Mouse (Mus musculus): Measurements from ENCODE around the gene Hyal1. TPM values are rescaled to one million over a fixed set of nuclear protein-coding genes. Genes with fewer than 3 reads are reported as not detected.
A peak's percentile ranks its signal among the peaks of the same experiment; 100 is the strongest.
"Not testable (repeated sequence)": the region's sequence is repeated elsewhere in the genome, so short reads cannot be mapped to it uniquely, and the experiment has no call there.

Gene Hyal1
- total RNA-seq, 1 experiment from 2014 or later, result 10.9 TPM

DNA sequence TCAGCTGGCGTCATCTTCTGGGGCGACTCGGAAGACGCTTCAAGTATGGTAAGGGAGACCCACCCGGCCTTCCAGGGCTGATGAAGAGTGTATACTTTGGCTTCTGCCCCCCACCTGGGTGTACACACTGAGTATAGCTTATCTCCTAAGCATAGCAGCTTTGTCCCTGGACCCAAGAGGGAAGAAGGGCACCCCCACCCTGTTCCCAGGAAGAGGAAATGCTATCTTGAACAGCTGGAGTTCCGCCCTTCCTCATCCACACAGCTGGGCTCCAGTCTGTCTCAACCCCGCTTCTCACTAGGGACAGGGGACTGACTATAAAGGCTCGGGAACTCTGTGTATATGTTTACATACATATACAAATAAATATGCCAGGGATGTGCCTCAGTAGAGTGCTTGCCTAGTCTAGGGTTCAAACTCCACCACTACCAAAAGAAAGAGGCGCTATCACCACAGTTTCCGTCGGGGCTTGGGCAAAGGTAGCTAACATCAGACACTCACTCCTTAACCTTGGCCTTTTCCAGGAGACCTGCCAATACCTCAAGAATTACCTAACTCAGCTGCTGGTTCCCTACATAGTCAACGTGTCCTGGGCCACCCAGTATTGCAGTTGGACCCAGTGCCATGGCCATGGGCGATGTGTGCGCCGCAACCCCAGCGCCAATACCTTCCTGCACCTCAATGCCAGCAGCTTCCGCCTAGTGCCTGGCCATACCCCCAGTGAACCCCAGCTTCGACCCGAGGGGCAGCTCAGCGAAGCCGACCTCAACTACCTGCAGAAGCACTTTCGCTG, 5.0 kb upstream of the Hyal1 start:
- no peak for DNase-seq

DNA sequence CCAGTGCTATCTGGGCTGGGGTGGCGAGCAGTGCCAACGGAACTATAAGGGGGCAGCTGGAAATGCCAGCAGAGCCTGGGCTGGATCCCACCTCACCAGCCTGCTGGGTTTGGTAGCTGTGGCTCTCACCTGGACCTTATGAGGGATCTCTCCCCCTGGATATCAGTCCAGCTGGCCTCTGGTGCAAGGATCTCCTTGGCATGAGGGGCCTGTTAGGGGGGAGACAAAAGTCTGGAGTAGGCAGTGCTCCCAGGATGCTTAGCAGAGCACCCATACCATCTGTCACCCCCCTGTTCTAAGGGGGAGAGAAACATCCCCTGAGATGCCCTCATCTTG, 4.4 kb upstream of the Hyal1 start:
- no peak for DNase-seq

DNA sequence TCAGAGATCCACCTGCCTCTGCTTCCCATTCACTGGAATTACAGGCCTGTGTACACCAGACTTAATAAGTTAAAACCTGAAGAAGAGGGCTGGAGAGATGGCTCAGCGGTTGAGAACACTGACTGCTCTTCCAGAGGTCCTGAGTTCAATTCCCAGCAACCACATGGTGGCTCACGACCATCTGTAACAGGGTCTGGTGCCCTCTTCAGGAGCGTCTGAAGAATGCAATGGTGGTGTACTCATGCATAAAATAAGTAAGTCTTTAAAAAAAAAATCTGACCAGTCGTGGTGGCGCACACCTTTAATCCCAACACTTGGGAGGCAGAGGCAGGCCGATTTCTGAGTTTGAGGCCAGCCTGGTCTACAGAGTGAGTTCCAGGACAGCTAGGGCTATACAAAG, 3.0 kb upstream of the Hyal1 start:
- DNase-seq, result not testable (repeated sequence)

DNA sequence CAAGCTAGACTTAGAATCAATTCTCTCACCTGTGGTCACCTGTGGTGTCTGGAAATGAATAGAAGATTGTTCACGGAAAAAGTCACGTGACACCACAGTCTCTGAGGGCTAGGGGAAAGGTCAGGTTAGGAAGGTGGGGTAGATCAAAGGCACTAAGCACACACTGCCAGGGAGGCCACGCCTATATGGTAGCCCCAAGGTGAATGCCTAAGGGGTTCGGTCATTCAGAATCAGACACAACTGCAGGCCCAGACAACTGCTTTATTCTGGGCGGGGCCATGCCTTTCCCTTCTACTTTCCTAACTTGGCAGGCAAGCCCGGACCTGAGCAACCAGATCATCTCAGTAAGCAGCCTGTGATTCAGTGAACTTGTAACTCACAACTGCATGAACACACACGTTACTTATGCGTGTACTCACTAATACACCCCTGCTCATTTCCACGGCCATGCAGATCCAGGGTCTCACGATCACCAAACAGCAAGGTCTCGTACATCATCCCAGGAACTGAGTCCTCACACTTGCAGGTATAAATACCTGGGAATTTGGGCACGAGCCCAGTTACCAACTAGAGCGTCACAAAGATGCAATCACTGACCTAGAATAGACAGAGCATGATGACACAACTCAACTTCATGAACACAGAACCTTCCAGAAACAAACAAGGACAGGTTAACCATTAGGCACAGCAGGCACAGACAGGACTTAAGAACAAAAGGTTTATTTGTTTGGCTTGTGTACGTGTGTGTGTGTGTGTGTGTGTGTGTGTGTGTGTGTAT, 959 bp upstream of the Hyal1 start:
- DNase-seq, result no peak

DNA sequence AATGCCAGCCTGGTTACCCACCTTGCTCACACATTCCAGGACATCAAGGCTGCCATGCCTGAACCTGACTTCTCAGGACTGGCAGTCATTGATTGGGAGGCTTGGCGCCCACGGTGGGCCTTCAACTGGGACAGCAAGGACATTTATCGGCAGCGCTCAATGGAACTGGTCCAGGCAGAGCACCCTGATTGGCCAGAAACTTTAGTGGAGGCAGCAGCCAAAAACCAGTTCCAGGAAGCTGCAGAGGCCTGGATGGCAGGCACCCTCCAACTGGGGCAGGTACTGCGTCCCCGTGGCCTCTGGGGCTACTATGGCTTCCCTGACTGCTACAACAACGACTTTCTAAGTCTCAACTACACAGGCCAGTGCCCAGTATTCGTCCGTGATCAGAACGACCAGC, 1.1 kb downstream of the Hyal1 start:
- no peak for DNase-seq

DNA sequence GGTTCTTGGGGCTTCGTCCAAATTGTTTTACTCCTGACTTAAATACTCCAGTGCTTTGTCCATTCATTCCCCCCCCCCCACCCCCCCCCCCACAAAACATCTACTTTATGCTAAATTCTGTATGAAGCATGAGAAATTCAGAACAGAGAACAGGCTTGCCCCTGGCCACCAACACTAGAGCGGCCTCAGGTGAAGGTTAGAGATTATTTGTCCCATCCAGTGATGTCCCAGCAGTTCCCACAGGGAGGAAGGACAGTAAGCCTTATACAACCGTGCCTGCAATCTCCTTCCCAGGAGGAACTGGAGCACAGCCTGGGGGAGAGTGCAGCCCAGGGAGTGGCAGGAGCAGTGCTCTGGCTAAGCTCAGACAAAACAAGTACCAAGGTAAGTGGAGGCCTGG, 1.9 kb downstream of the Hyal1 start, which contains the start of gene Naa80:
TSS of gene Naa80 (plus strand) at position 301 of the 400 bp plus-strand sequence.
- no peak for DNase-seq

DNA sequence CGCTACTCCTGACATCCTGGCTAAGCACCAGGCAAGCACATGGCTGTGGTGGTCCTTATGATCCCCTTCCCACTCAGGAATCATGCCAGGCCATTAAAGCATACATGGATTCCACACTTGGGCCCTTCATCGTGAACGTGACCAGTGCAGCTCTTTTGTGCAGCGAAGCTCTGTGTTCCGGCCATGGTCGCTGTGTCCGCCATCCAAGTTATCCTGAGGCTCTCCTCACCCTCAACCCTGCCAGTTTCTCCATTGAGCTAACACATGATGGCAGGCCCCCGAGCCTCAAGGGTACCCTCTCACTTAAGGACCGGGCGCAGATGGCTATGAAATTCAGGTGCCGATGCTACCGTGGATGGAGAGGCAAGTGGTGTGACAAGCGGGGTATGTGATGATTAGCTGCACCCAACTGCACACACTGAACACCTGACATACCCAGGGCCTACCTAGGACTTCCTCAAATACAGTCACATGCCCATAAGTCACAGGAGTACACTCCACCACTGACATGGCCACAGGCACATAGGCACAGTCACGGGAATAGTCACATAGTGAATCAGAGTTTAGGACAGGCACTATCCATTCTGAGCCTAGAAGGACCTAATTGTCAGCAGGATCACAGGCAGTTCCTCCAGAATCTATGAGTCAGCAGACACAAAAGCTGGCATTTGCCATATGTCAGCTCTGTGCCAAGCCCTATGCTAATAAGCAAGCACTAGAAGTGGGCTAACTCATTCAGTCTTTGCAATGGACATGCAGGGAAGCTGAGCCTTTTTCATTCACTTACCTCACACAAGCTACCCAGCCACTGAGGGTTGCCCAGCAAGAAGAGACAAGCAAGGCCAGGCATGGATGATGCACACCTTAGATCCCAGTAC, 2.5 kb downstream of the Hyal1 start:
- DNase-seq, result no peak

DNA sequence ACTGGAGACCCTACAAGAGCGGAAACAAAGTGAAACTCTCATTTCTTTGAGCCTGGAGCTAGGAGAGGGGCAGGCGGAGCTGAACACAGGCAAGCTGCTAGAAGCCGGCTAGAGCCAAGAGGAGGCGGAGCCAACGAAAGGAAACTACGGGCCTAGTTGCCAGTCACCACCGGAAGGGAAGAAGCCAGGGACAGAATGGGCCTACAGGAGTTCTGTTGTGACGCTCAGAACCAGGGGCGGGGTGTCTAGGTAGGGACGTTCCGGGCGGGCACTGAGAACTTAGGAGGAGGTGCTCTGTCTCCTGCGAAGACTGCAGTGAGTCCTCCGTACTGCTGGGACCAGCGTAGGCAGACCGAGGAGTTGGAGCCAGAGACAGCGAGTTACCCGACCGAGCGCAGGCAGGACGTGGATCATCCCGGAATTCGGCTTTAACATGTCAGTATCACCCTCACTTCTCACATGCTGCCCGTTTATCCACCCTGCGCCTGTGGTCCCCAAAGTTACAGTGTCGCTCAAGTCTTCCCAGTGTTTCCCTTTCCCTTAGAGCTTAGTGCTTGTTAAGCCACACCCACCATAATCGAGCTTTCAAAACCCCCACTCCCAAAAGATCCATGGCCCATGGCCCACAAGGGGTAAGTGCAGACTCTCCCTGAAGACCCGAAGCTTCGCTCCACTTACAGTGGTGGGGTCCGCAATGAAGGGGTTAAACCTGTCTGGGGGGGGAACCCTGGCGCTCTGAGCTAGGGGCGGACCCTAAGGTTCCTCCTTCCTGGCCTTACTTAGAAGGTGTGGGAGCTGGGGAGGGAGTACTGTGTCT, 4.0 kb downstream of the Hyal1 start, which contains the start of gene Hyal3:
TSS of gene Hyal3 (plus strand) at position 318 of the 817 bp plus-strand sequence.
- DNase-seq, result peak; percentile 85

DNA sequence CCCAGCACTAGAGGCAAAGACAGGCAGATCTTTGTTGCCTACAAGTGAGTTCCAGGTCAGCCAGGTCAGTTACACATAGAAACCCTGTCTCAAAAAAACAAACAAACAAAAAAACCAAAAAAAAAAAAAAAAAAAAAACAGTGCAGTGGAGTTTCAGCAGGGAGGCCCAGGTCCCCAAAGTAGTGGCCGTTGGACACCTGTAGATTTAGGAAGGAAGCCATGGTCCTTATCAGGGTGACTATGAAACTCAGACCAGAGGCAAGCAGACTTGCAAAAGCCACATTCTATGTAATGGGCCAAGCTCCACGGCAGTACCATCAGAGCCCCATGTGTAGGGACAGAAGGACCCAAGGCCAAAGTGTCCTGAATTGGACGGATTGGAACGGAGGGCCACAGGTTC, 4.9 kb downstream of the Hyal1 start:
- no peak for DNase-seq

DNA sequence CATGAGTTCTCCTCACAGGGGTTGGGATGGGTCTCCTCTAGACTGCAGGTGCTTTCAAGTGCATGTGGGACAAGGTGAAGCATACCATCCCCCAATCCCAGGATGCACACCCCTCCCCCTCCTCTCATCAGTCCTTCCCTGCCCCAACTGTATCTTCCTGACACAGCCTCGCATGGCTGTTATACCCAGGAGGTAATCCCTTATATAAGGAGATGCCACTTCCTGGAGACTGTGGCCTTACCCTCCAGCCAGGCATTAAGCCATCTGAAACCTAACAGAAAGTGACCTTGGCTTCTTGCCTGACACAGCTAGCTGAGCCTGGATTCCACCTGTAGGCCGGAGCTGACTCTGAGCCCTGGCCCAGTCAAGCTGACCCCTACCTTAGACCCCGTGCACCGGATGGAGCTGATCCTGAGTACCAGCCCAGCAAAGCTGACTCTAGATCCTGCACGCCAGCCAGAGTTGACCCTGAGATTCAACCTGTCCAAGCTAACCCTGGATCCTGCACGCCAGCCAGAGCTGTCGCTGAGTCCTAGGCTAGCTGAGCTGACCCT, 5.9 kb downstream of the Hyal1 start:
- DNase-seq, result no peak

DNA sequence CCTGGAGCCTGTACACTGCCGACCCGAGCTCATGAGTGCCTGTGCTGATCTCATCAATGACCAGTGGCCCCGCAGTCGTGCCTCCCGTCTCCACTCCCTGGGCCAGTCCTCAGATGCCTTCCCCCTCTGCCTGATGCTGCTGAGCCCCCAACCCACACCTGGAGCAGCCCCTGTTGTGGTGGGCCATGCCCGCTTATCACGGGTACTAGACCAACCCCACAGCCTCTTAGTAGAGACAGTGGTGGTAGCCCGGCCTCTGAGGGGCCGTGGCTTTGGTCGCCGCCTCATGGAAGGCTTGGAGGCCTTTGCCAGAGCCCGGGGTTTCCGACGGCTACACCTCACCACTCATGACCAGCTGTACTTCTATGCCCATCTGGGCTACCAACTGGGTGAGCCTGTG, 6.4 kb downstream of the Hyal1 start:
- DNase-seq, result no peak

DNA sequence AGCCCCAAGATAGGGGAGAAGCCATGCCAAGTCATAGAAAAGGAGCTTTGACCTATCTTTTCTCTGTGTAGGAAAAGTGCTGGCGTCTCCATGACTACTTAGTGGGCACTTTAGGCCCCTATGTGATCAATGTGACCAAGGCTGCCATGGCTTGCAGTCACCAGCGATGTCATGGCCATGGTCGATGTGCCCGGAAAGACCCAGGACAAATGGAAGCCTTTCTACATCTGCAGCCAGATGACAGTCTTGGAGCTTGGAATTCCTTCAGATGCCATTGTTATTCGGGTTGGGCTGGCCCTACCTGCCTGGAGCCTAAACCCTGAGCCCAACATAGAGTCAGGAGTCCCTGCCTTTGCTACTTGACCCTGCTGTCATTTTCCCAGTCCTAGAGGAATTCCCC, 9.8 kb downstream of the Hyal1 start:
- DNase-seq, result no peak

DNA sequence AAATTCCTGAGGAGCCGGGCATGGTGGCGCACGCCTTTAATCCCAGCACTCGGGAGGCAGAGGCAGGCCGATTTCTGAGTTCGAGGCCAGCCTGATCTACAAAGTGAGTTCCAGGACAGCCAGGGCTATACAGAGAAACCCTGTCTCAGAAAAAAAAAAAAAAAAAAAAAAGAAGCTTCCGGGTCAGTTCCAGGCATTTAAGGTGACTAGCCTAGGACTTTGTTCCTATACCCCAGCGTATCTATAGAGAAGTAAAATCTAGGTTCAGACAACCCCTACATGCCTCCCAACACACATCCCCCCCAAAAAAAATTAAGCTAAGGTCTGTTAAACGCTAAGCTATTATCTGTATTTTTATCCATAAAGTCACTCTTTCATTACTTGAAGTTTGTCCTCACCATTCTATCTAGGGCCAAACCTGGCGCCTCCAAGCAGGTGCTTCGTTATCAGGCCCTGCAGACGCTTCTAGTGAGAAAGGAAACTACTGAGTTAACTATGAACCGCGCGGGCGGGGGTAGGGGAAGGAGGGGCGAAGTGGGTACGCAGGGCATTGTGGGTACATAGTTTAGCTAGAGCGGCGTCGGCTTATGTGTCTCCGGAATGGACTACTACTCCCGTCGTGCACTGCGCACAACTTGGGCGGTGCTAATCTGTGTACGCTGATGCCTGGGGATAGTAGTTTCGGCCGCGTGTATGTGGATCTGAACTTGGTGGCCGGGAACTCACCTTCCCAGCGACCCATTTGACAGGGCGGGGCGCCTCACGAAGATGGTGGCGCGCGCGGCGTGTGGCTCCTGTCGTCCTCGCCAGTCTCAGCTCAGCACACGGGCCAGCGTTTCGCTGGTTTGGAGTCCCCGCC, 10.5 kb downstream of the Hyal1 start, which contains the start of gene Ifrd2:
TSS of gene Ifrd2 (plus strand) at position 669 of the 859 bp plus-strand sequence.
- peak; percentile 92 for DNase-seq

DNA sequence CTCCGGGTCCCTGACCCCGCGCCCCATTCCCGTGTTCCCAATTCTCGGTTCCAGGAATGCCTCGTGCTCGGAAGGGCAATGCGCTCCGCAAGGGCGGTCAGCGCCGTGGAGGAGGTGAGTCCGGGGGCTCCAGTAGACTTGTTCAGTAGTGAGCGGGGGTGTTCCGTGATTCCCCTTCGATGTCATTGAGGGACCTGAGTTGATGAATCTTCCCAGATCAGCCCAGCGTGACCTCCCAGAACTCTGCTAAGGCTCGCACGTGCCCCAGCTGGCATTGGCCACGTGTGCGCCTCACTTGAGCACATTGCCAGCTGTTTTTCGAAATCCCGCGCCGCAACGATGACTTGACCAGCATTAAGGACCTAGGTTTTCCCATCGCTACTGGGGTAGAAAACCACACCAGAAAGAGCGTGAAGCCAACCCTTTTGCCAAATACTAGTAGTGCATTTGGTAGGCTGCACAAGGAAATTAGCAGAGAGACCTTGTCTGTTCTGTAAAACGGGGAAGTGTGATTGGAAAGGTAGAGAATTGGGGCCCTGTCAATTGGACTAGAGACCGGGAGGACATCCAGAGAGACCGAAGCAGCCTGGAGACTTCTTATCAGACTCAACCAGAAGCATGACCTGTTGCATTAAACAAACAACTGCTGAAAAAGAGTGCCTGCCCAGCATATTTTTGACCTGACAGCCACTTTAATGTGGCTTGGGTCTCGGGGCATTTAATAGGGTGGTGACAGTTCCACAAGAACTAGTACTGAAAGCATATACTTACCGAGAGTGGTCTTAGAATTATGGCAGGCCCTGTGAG, 11.3 kb downstream of the Hyal1 start:
- DNase-seq, result peak; percentile 67

DNA sequence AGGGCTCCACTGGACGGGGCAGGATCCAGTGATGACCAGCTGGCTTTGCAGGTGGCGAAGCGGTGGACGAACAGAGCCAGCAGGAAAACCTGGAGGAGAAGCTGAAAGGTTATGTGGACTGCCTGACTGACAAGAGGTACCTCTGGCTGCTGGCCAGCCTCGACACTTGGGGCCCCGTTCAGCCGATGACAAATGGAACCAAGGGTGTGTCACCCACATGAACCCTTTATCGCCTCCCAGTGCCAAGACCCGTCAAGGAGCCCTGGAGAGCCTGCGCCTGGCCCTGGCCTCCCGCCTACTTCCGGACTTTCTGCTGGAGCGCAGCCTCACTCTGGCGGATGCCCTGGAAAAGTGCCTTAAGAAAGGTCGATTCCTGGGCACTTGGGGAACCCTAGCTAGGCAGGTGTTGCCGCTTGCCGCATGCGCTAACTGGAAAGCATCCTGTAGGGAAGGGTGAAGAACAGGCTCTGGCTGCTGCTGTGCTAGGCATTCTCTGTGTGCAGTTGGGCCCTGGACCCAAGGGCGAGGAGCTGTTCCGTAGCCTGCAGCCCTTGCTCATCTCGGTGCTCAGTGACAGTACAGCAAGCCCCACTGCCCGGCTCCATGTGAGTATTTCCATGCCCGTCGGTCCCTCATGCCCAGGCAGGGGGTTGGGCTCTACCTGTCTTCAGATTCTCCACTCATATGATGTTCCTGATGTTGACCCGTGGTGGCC, 13.5 kb downstream of the Hyal1 start:
- DNase-seq, result peak; percentile 28

DNA sequence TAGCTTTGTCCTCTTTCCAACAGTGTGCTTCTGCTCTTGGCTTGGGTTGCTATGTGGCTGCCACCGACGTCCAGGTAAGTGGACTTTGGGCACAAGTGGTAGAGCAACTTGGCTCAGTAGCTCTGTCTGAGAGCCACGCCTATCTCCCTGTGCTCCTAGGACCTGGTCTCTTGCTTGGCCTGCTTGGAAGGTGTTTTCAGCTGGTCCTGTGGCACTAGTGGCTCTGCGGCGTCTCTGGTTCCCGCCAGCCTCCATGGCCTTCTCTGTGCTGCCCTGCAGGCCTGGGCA, 14.0 kb downstream of the Hyal1 start:
- no peak for DNase-seq

DNA sequence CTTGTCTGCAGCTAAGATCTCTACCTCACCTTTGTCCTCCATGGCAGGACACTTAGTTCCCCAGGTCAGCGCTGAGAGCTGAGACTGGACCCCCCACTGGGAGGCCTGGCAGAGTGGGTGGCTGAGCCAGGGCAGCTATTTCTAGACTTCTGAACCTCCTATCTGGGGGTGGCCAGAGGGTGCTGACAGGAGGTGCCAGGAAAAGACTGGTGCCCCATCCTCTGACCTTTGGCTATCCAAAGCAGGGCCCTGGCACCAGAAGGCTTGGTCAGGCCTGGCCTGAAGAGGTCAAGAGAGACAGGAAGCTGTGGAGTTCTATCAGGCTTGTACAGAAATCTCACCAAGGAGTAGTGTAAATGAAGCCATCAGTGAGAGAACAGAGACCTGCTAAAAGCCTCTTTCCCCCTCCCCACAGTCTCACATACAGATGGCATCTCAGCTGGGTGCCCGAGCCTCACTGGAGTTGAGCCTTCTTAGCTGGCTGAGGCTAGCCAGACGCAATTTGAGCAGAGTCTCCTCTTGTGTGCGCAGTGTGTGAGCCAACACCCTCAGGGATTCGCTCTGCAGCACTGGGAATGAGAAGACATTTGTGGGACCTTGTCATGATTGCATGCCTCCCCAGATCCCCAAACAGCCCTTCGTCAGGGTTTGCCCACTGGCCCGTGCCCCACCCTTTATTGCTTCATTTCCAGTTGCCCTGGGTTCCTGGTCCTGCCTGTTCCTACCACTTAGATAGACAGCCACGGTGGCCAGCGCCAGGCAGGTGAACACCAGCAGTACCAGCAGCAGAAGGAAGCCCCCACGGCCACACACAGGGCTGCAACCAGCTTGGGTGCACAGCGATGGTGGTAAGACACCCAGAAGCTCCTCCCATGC, 16.6 kb downstream of the Hyal1 start:
- DNase-seq, result no peak
